Mouse (Mus musculus): ENCODE measurements at regions not wholly inside any gene's neighbourhood (a gene's known extent, or its start where the extent isn't known, plus 50 kb on each side); places are given as distances from the start of the nearest gene placed in this dataset.

- TF ChIP-seq POLR2A (IDR thresholded peaks at IDR 0.05; ENCODE audit: low read depth, low read length) (no peak), CTCF (conservative IDR thresholded peaks at IDR 0.05; ENCODE audit: insufficient read depth, insufficient read length, low read depth, low read length) (no peak)
Measured at GRCm38 (mm10) chr15:96201273-96201672, 86.0 kb upstream of the Arid2 start.

Data from kidney, adult 2 months (tissue).